Mouse (Mus musculus) cortical plate, adult 2 months (tissue): ENCODE data around the gene Tcp11l2. TPM values are rescaled to one million over a fixed set of nuclear protein-coding genes. Genes with fewer than 3 reads are reported as not detected.

Experiments used
- H3K27ac ChIP-seq: fragments of 200-500 bp; 2 replicates; pipeline ENCODE4 v1.5.1; 2012; ENCODE audit warnings: low read length, control low read depth, inconsistent platforms; ENCODE audit not compliant: insufficient read depth
- H3K4me1 ChIP-seq: fragments of 200-500 bp; 2 replicates; pipeline ENCODE4 v1.6.1; 2011; ENCODE audit warnings: low read length; ENCODE audit not compliant: control insufficient read depth, insufficient read depth
- H3K4me3 ChIP-seq: fragments of 200-500 bp; 2 replicates; pipeline ENCODE4 v1.5.1; 2011; ENCODE audit warnings: mild to moderate bottlenecking, low read length, control low read depth; ENCODE audit not compliant: insufficient read depth
- CTCF ChIP-seq: fragments of 200-500 bp; IDR thresholded peaks from 2 replicates; pipeline ENCODE4 v1.5.1; 2011; ENCODE audit warnings: mild to moderate bottlenecking, control low read depth, low read length; ENCODE audit not compliant: insufficient read depth; ENCODE audit errors: extremely low read depth
- POLR2A ChIP-seq: fragments of 200-500 bp; IDR thresholded peaks from 2 replicates; pipeline ENCODE4 v1.6.1; 2011; ENCODE audit warnings: mild to moderate bottlenecking, low read length, control low read depth; ENCODE audit not compliant: insufficient read depth; ENCODE audit errors: extremely low read depth
- polyA plus RNA-seq: library from polyadenylated mRNA; depleted of rRNA; stranded (reverse); fragments of >200 nt; gene quantifications from 2 replicates; pipeline ENCODE4 v1.2.3, GENCODE M21; 2012

The Tcp11l2 gene
- polyA plus RNA-seq, 1 experiment: 22.0 TPM

GRCm38 (mm10) chr10:84645940-84646339, 69.5 kb downstream of the Tcp11l2 start:
- Histone ChIP-seq H3K4me3 (no peak overlapping the region), H3K4me1 (0 out of 2 replicates have a peak, but pooled peaks cover 2% of the 10 kb centered on the region), H3K27ac (no peak overlapping the region)
- no peak for TF ChIP-seq POLR2A
- TF ChIP-seq CTCF: no peak

- TF ChIP-seq POLR2A (no peak), CTCF (no peak)
- H3K4me3 ChIP-seq: no peak overlapping the region
- 0 out of 2 replicates have a peak, but pooled peaks cover 2% of the 10 kb centered on the region for H3K4me1 ChIP-seq
- H3K27ac ChIP-seq: no peak overlapping the region
These were observed 70.2 kb downstream of the Tcp11l2 start for GRCm38 (mm10) chr10:84646506-84647102.

- Histone ChIP-seq H3K4me1 (0 out of 2 replicates have a peak, but pooled peaks cover 2% of the 10 kb centered on the region), H3K4me3 (no peak overlapping the region), H3K27ac (no peak overlapping the region)
- TF ChIP-seq CTCF: no peak
These were observed 70.8 kb downstream of the Tcp11l2 start for GRCm38 (mm10) chr10:84647264-84647663.

GRCm38 (mm10) chr10:84648911-84649310, 72.5 kb downstream of the Tcp11l2 start:
- TF ChIP-seq CTCF: no peak
- no peak for TF ChIP-seq POLR2A
- Histone ChIP-seq H3K27ac (no peak overlapping the region), H3K4me1 (0 out of 2 replicates have a peak, but pooled peaks cover 2% of the 10 kb centered on the region), H3K4me3 (no peak overlapping the region)

- TF ChIP-seq POLR2A: no peak
- no peak overlapping the region for H3K27ac ChIP-seq
- no peak overlapping the region for H3K4me3 ChIP-seq
- H3K4me1 ChIP-seq: no peaks in the 10 kb centered on the region
These were observed 77.6 kb downstream of the Tcp11l2 start for GRCm38 (mm10) chr10:84654029-84654428.

- Histone ChIP-seq H3K27ac (no peak overlapping the region), H3K4me1 (no peaks in the 10 kb centered on the region), H3K4me3 (no peak overlapping the region)
- TF ChIP-seq CTCF: no peak
- TF ChIP-seq POLR2A: no peak
These were observed 78.3 kb downstream of the Tcp11l2 start for GRCm38 (mm10) chr10:84654731-84655130.

- TF ChIP-seq CTCF (no peak), POLR2A (no peak)
- Histone ChIP-seq H3K4me3 (no peak overlapping the region), H3K4me1 (no peaks in the 10 kb centered on the region), H3K27ac (no peak overlapping the region)
These were observed 80.2 kb downstream of the Tcp11l2 start for GRCm38 (mm10) chr10:84656618-84657017.

GRCm38 (mm10) chr10:84657437-84658087, 81.1 kb downstream of the Tcp11l2 start:
- Histone ChIP-seq H3K4me3 (no peak overlapping the region), H3K4me1 (no peaks in the 10 kb centered on the region), H3K27ac (no peak overlapping the region)
- no peak for TF ChIP-seq CTCF
- TF ChIP-seq POLR2A: no peak

- no peak overlapping the region for H3K4me3 ChIP-seq
- TF ChIP-seq CTCF (no peak), POLR2A (no peak)
- no peaks in the 10 kb centered on the region for H3K4me1 ChIP-seq
- H3K27ac ChIP-seq: no peak overlapping the region
These were observed 81.8 kb downstream of the Tcp11l2 start for GRCm38 (mm10) chr10:84658088-84658848.
